Mouse (Mus musculus): ENCODE measurements around the gene Olfr1034.
"Not testable (repeated sequence)": the region's sequence is repeated elsewhere in the genome, so short reads cannot be mapped to it uniquely, and the experiment has no call there.

DNA sequence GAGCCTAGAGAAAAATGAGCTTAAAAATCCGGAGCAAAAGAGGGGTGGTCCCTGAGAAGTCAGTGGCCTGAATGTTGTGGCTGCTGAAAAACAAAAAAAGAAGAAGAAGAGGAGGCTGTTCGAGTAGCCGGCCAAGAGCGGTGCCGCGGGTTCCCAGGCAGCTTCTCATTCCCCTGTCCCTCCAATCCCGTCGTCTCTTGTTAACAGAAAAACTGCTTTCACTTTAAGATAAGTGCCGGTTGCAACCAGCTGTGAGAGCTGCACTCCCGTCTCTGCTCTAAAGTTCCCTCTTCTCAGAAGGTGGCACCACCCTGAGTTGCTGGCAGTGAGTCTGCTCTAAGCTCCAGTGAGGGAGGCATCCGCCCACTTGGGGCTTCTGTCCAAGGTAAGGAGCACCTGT, 25.3 kb upstream of the Olfr1034 start, which contains the start of gene Olfr1033:
- not testable (repeated sequence) for TF ChIP-seq POLR2A (IDR thresholded peaks at IDR 0.05; ENCODE audit: low read depth, low read length); CTCF (IDR thresholded peaks at IDR 0.05; ENCODE audit: borderline replicate concordance, insufficient read depth, low read length)
